Mouse (Mus musculus) CH12.LX (cell line): ENCODE measurements at regions not wholly inside any gene's neighbourhood (a gene's known extent, or its start where the extent isn't known, plus 50 kb on each side); places are given as distances from the start of the nearest gene placed in this dataset.

ENCODE experiments used
- DNase-seq: peaks from one replicate; pipeline ENCODE4 v3.0.0-alpha.2; 2013; ENCODE audit errors: extremely low read depth
- H3K27ac ChIP-seq: 2 replicates; pipeline ENCODE4 v1.5.1; 2012; ENCODE audit warnings: low read depth, mild to moderate bottlenecking, control low read depth, moderate library complexity; ENCODE audit not compliant: insufficient read depth
- H3K27me3 ChIP-seq: replicated peaks from 2 replicates; pipeline ENCODE3; 2012; ENCODE audit warnings: inconsistent platforms
- H3K36me3 ChIP-seq, 2 experiments: replicated peaks in 1 of 2; 2 replicates each; pipeline versions ENCODE3 to v1.6.1; 2012; ENCODE audit warnings: inconsistent platforms in 1 of 2, low read length in 1 of 2, mild to moderate bottlenecking in 1 of 2, mixed read lengths in 1 of 2, moderate library complexity in 1 of 2; ENCODE audit not compliant: control insufficient read depth in 1 of 2, insufficient read depth in 1 of 2
- H3K4me1 ChIP-seq, 2 experiments: 2 replicates each; pipeline ENCODE4 v1.6.1; 2012; ENCODE audit warnings: inconsistent platforms in 1 of 2, moderate library complexity in 1 of 2; ENCODE audit not compliant: insufficient read depth in 2 of 2, control insufficient read depth in 1 of 2
- H3K4me2 ChIP-seq: 2 replicates; pipeline ENCODE4 v1.6.1; 2012; ENCODE audit warnings: low read depth, mild to moderate bottlenecking, control low read depth; ENCODE audit not compliant: poor library complexity, insufficient read depth, severe bottlenecking
- H3K4me3 ChIP-seq, 3 experiments: fragments of 150-350 bp in 1 of 3; sonication (generic) in 1 of 3; replicated peaks in 1 of 3; 2 replicates each; pipeline versions ENCODE3 to v1.5.1; 2011 to 2012; ENCODE audit warnings: low read depth in 2 of 3, low read length in 2 of 3, mild to moderate bottlenecking in 2 of 3, moderate library complexity in 2 of 3, control low read depth in 1 of 3, improper control_type of control experiment in 1 of 3, inconsistent platforms in 1 of 3, mixed read lengths in 1 of 3; ENCODE audit not compliant: poor library complexity in 1 of 3
- H3K79me2 ChIP-seq: replicated peaks from 2 replicates; pipeline ENCODE4 v1.6.1; 2012; ENCODE audit warnings: mild to moderate bottlenecking, moderate library complexity; ENCODE audit not compliant: control insufficient read depth, poor library complexity, insufficient read depth, severe bottlenecking; ENCODE audit errors: extremely low read depth
- H3K9ac ChIP-seq: 2 replicates; pipeline ENCODE4 v1.6.1; 2012; ENCODE audit warnings: low read depth, mild to moderate bottlenecking, control low read depth, moderate library complexity; ENCODE audit not compliant: insufficient read depth
- H3K9me3 ChIP-seq: replicated peaks from 2 replicates; pipeline ENCODE3; 2012; ENCODE audit warnings: low read length, inconsistent platforms, mixed read lengths
- BHLHE40 ChIP-seq: IDR thresholded peaks from 2 replicates; pipeline ENCODE4 v1.6.1; 2011; ENCODE audit warnings: mild to moderate bottlenecking, low read depth, low read length, improper control_type of control experiment
- EP300 ChIP-seq: IDR thresholded peaks from 2 replicates; pipeline ENCODE4 v1.6.1; 2011; ENCODE audit warnings: low read length, improper control_type of control experiment
- ETS1 ChIP-seq: conservative IDR thresholded peaks from 2 replicates; pipeline ENCODE4 v1.6.1; 2012; ENCODE audit warnings: low read depth, mild to moderate bottlenecking, inconsistent platforms, low read length, improper control_type of control experiment, moderate library complexity
- GABPA ChIP-seq: IDR thresholded peaks from 2 replicates; pipeline ENCODE4 v1.6.1; 2012; ENCODE audit warnings: low read depth, low read length, improper control_type of control experiment, inconsistent platforms; ENCODE audit not compliant: insufficient replicate concordance
- HCFC1 ChIP-seq: IDR thresholded peaks from 2 replicates; pipeline ENCODE4 v1.6.1; 2012; ENCODE audit warnings: low read depth, mild to moderate bottlenecking, inconsistent platforms, low read length, improper control_type of control experiment
- IRF4 ChIP-seq: IDR thresholded peaks from 2 replicates; pipeline ENCODE4 v1.6.1; 2014; ENCODE audit warnings: low read depth, mild to moderate bottlenecking, inconsistent platforms, low read length, improper control_type of control experiment
- JUND ChIP-seq: conservative IDR thresholded peaks from 2 replicates; pipeline ENCODE4 v1.6.1; 2011; ENCODE audit warnings: low read depth, low read length, improper control_type of control experiment
- MAFK ChIP-seq: IDR thresholded peaks from 2 replicates; pipeline ENCODE4 v1.6.1; 2011; ENCODE audit warnings: low read length, improper control_type of control experiment; ENCODE audit not compliant: insufficient replicate concordance
- MAX ChIP-seq: IDR thresholded peaks from 2 replicates; pipeline ENCODE4 v1.6.1; 2011; ENCODE audit warnings: low read length, improper control_type of control experiment
- NRF1 ChIP-seq: IDR thresholded peaks from 2 replicates; pipeline ENCODE4 v1.6.1; 2014; ENCODE audit warnings: low read depth, mild to moderate bottlenecking, inconsistent platforms, low read length, improper control_type of control experiment, moderate library complexity
- POLR2AphosphoS2 ChIP-seq: IDR thresholded peaks from 2 replicates; pipeline ENCODE4 v1.6.1; 2011; ENCODE audit warnings: low read depth, low read length, improper control_type of control experiment
- RAD21 ChIP-seq: IDR thresholded peaks from 2 replicates; pipeline ENCODE4 v1.6.1; 2011; ENCODE audit warnings: low read depth, mild to moderate bottlenecking, low read length, improper control_type of control experiment, moderate library complexity
- RCOR1 ChIP-seq: conservative IDR thresholded peaks from 2 replicates; pipeline ENCODE4 v1.6.1; 2012; ENCODE audit warnings: low read depth, mild to moderate bottlenecking, inconsistent platforms, low read length, improper control_type of control experiment
- SMC3 ChIP-seq: IDR thresholded peaks from 2 replicates; pipeline ENCODE4 v1.6.1; 2011; ENCODE audit warnings: low read depth, low read length, improper control_type of control experiment
- TCF12 ChIP-seq: IDR thresholded peaks from 2 replicates; pipeline ENCODE4 v1.6.1; 2014; ENCODE audit warnings: low read depth, mild to moderate bottlenecking, inconsistent platforms, low read length, improper control_type of control experiment
- USF2 ChIP-seq: conservative IDR thresholded peaks from 2 replicates; pipeline ENCODE4 v1.6.1; 2011; ENCODE audit warnings: low read depth, low read length, improper control_type of control experiment
- ZC3H11A ChIP-seq: IDR thresholded peaks from 2 replicates; pipeline ENCODE4 v1.6.1; 2012; ENCODE audit warnings: low read depth, mild to moderate bottlenecking, inconsistent platforms, low read length, improper control_type of control experiment
- ZKSCAN1 ChIP-seq: IDR thresholded peaks from 2 replicates; pipeline ENCODE4 v1.6.1; 2012; ENCODE audit warnings: low read depth, inconsistent platforms, low read length, improper control_type of control experiment, borderline replicate concordance
- ZNF384 ChIP-seq: IDR thresholded peaks from 2 replicates; pipeline ENCODE4 v1.6.1; 2012; ENCODE audit warnings: low read depth, low read length, improper control_type of control experiment, inconsistent platforms
- dilution Hi-C: fragments of 300-500 bp; cut with MboI; formaldehyde crosslinking; loops from 2 replicates; pipeline ENCODE4 v1.14.3; 2020; ENCODE audit warnings: low sequenced_read_pairs; ENCODE audit not compliant: extremely low pct_unique_long_range_greater_than_20kb, extremely low pct_ligation_motif_present
- in situ Hi-C: fragments of 300-500 bp; cut with MboI; formaldehyde crosslinking; loops from 3 replicates; pipeline ENCODE4 v1.14.3; 2019; ENCODE audit warnings: low sequenced_read_pairs, low pct_ligation_motif_present, low pct_unique_long_range_greater_than_20kb, mixed read lengths

DNA sequence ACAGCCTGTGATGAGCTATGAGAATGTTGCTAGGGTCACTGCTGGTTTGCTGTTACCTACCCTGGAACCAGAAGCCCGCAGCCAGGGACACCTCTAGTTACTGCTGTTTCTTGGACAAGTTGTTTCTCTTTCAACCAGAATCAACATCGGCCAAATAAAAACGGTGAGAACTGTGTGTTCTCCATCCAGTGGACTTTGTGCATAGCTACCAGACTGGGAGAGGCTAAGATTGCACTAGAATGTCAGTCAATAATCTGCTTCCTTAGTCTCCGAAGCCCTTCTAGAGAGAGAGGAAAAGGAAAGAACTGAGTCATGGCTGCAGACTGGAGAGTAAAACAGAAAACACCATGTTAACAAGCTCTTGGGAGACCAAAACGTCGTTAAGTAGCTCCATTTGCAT is 141.6 kb downstream of the Mycn start:
- no peak for TF ChIP-seq POLR2AphosphoS2
- TF ChIP-seq SMC3, result no peak
- TF ChIP-seq HCFC1, result no peak
- TF ChIP-seq MAX, result no peak
- no peak for TF ChIP-seq ZC3H11A
- TF ChIP-seq GABPA, result no peak
- no peak for TF ChIP-seq NRF1
- no peak for TF ChIP-seq IRF4
- TF ChIP-seq ZKSCAN1, result no peak
- TF ChIP-seq MAFK, result no peak
- TF ChIP-seq USF2, result no peak
- no peak for TF ChIP-seq ZNF384
- TF ChIP-seq TCF12, result no peak
- TF ChIP-seq, all 38 proteins: peak for 0
- DNase-seq, result no peak
- no peak overlapping the region for H3K27ac ChIP-seq
- no peaks in the 10 kb centered on the region for H3K9me3 ChIP-seq
- no peaks in the 10 kb centered on the region for H3K79me2 ChIP-seq
- H3K4me2 ChIP-seq, result no peak overlapping the region
- in situ Hi-C loops (no loop called here), dilution Hi-C loops (no loop called here)
- no peak overlapping the region for H3K9ac ChIP-seq
- H3K36me3 ChIP-seq, result no peaks in the 10 kb centered on the region
- H3K4me1 ChIP-seq, result peaks cover 2 to 32% of the 10 kb centered on the region in 2 experiments; a peak in 3 of 4 replicates
- no peaks in the 10 kb centered on the region for H3K27me3 ChIP-seq
- H3K4me3 ChIP-seq, result no peak overlapping the region

DNA sequence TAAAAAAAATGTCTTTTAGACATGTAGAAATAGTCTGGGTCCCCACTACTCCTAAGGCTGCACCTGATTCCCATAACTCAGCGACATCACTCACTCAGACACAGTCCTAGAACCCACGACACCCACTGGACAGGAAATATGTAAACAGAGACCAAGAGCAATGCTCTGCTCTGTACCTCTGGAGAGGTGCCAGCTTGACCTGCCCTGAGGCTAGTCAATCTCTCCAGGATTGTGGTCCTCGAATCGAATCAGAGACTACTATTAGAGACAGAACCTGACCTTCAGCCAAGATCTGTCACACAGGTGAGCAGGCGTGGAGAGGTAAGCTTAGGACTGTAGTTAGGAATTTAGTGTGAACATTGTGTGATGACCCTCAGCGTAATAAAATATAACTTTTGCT is 152.7 kb downstream of the Mycn start:
- no peaks in the 10 kb centered on the region for H3K9me3 ChIP-seq
- no peak overlapping the region for H3K9ac ChIP-seq
- in situ Hi-C loops, result loop anchor here (25.0 kb wide), 1 partner anchor 423 kb away; no protein-coding TSS in a partner anchor
- H3K4me1 ChIP-seq, result no peaks in the 10 kb centered on the region
- H3K27me3 ChIP-seq, result no peaks in the 10 kb centered on the region
- H3K79me2 ChIP-seq, result no peaks in the 10 kb centered on the region
- dilution Hi-C loops, result no loop called here
- H3K4me3 ChIP-seq, result no peak overlapping the region
- no peaks in the 10 kb centered on the region for H3K36me3 ChIP-seq
- H3K27ac ChIP-seq, result no peak overlapping the region
- H3K4me2 ChIP-seq, result no peak overlapping the region
- TF ChIP-seq BHLHE40 (no peak), JUND (no peak), RCOR1 (no peak), ZC3H11A (no peak), RAD21 (no peak), EP300 (no peak), ETS1 (no peak), SMC3 (no peak)
- no peak for DNase-seq
